Mouse (Mus musculus) lung, embryonic 16.5 days (tissue): ENCODE measurements at regions not wholly inside any gene's neighbourhood (a gene's known extent, or its start where the extent isn't known, plus 50 kb on each side); places are given as distances from the start of the nearest gene placed in this dataset.

Source experiments
- ATAC-seq: fragments of 200-750 bp; cut with Nextera tagmentation; 2 replicates; pipeline ENCODE4 v1.8.0; 2017; ENCODE audit warnings: low read depth, mild to moderate bottlenecking, moderate library complexity
- H3K27ac ChIP-seq: fragments of 300-500 bp; sonication (generic); 2 replicates; pipeline ENCODE4 v1.5.1; 2014; ENCODE audit warnings: mild to moderate bottlenecking, control low read depth, low read length
- H3K27me3 ChIP-seq: fragments of 300-500 bp; sonication (generic); 2 replicates; pipeline ENCODE4 v1.6.1; 2014; ENCODE audit warnings: low read depth, low read length, mixed read lengths; ENCODE audit not compliant: control insufficient read depth, insufficient read depth
- H3K36me3 ChIP-seq: fragments of 300-500 bp; sonication (generic); 2 replicates; pipeline ENCODE4 v1.6.1; 2014; ENCODE audit warnings: low read length; ENCODE audit not compliant: control insufficient read depth, insufficient read depth
- H3K4me1 ChIP-seq: fragments of 300-500 bp; sonication (generic); replicated peaks from 2 replicates; pipeline ENCODE4 v1.6.1; 2014; ENCODE audit warnings: low read length, mixed read lengths; ENCODE audit not compliant: control insufficient read depth, insufficient read depth
- H3K4me2 ChIP-seq: fragments of 300-500 bp; sonication (generic); 2 replicates; pipeline ENCODE4 v1.6.1; 2014; ENCODE audit warnings: low read depth, low read length, control low read depth
- H3K4me3 ChIP-seq: fragments of 300-500 bp; sonication (generic); 2 replicates; pipeline ENCODE4 v1.5.1; 2014; ENCODE audit warnings: mild to moderate bottlenecking, low read length, control low read depth
- H3K9ac ChIP-seq: fragments of 300-500 bp; sonication (generic); 2 replicates; pipeline ENCODE4 v1.6.1; 2014; ENCODE audit warnings: low read length, control low read depth
- H3K9me3 ChIP-seq: fragments of 300-500 bp; sonication (generic); 2 replicates; pipeline ENCODE4 v1.6.1; 2016; ENCODE audit warnings: low read length; ENCODE audit not compliant: control insufficient read depth
- WGBS: fragments of 180-500 bp; shearing (Covaris S2); extraction: QIAGEN DNeasy Blood & Tissue Kit; methylation state at CpG from one replicate; pipeline ENCODE4 v1.1.7; 2014; 5-methylcytosine and 5-hydroxymethylcytosine counted together

GRCm38 (mm10) chr13:6085891-6086290 lies 224.6 kb downstream of the Klf6 start:
- H3K27ac ChIP-seq = no peak overlapping the region
- no peaks in the 10 kb centered on the region for H3K4me1 ChIP-seq
- no peak for ATAC-seq
- no peaks in the 10 kb centered on the region for H3K36me3 ChIP-seq
- H3K4me2 ChIP-seq = no peak overlapping the region
- H3K4me3 ChIP-seq = no peak overlapping the region
- H3K27me3 ChIP-seq = no peaks in the 10 kb centered on the region
- 56% methylated on average over 2 of the region's 2 CpGs for WGBS
- no peaks in the 10 kb centered on the region for H3K9me3 ChIP-seq
- no peak overlapping the region for H3K9ac ChIP-seq

GRCm38 (mm10) chr13:6109018-6109657 lies 247.9 kb downstream of the Klf6 start:
- Histone ChIP-seq H3K4me1 (no peaks in the 10 kb centered on the region), H3K27ac (no peak overlapping the region), H3K4me2 (no peak overlapping the region), H3K4me3 (no peak overlapping the region), H3K36me3 (no peaks in the 10 kb centered on the region), H3K27me3 (no peaks in the 10 kb centered on the region), H3K9me3 (no peaks in the 10 kb centered on the region), H3K9ac (no peak overlapping the region)
- ATAC-seq = no peak
- 81% methylated on average over 7 of the region's 7 CpGs for WGBS

GRCm38 (mm10) chr13:6119703-6120102 lies 258.4 kb downstream of the Klf6 start:
- Histone ChIP-seq H3K9ac (no peak overlapping the region), H3K27ac (no peak overlapping the region), H3K4me1 (no peaks in the 10 kb centered on the region), H3K27me3 (no peaks in the 10 kb centered on the region), H3K4me2 (no peak overlapping the region), H3K36me3 (no peaks in the 10 kb centered on the region), H3K4me3 (no peak overlapping the region), H3K9me3 (no peaks in the 10 kb centered on the region)
- no peak for ATAC-seq
- WGBS = 81% methylated on average over 1 of the region's 1 CpGs

GRCm38 (mm10) chr13:6127311-6127710 lies 266.0 kb downstream of the Klf6 start:
- Histone ChIP-seq H3K4me2 (no peak overlapping the region), H3K4me1 (no peaks in the 10 kb centered on the region), H3K9ac (no peak overlapping the region), H3K27ac (no peak overlapping the region), H3K27me3 (no peaks in the 10 kb centered on the region), H3K9me3 (no peaks in the 10 kb centered on the region), H3K36me3 (no peaks in the 10 kb centered on the region), H3K4me3 (no peak overlapping the region)
- ATAC-seq = no peak
- WGBS = 91% methylated on average over 1 of the region's 1 CpGs

GRCm38 (mm10) chr13:6128903-6129302 lies 267.6 kb downstream of the Klf6 start:
- Histone ChIP-seq H3K36me3 (no peaks in the 10 kb centered on the region), H3K9me3 (no peaks in the 10 kb centered on the region), H3K4me3 (no peak overlapping the region), H3K27ac (no peak overlapping the region), H3K4me2 (no peak overlapping the region), H3K9ac (no peak overlapping the region), H3K27me3 (no peaks in the 10 kb centered on the region), H3K4me1 (no peaks in the 10 kb centered on the region)
- no peak for ATAC-seq
- WGBS = 67% methylated on average over 1 of the region's 1 CpGs

- no peak overlapping the region for H3K9ac ChIP-seq
- H3K9me3 ChIP-seq = no peaks in the 10 kb centered on the region
- no peak overlapping the region for H3K27ac ChIP-seq
- WGBS = 51% methylated on average over 2 of the region's 2 CpGs
- H3K27me3 ChIP-seq = no peaks in the 10 kb centered on the region
- H3K36me3 ChIP-seq = no peaks in the 10 kb centered on the region
- no peak overlapping the region for H3K4me2 ChIP-seq
- ATAC-seq = no peak
- no peak overlapping the region for H3K4me3 ChIP-seq
- H3K4me1 ChIP-seq = no peaks in the 10 kb centered on the region
Observed at GRCm38 (mm10) chr13:6131363-6131762, 270.1 kb downstream of the Klf6 start.

GRCm38 (mm10) chr13:6137170-6137569 lies 275.9 kb downstream of the Klf6 start:
- Histone ChIP-seq H3K27me3 (no peaks in the 10 kb centered on the region), H3K36me3 (no peaks in the 10 kb centered on the region), H3K4me2 (no peak overlapping the region), H3K9me3 (no peaks in the 10 kb centered on the region), H3K9ac (no peak overlapping the region), H3K27ac (no peak overlapping the region), H3K4me1 (no peaks in the 10 kb centered on the region), H3K4me3 (no peak overlapping the region)
- WGBS = 31% methylated on average over 4 of the region's 4 CpGs
- ATAC-seq = no peak

- WGBS = 64% methylated on average over 2 of the region's 2 CpGs
- no peaks in the 10 kb centered on the region for H3K36me3 ChIP-seq
Observed at GRCm38 (mm10) chr13:6142771-6143170, 281.5 kb downstream of the Klf6 start.

GRCm38 (mm10) chr13:6153657-6154056 lies 292.4 kb downstream of the Klf6 start:
- WGBS = 69% methylated on average over 4 of the region's 4 CpGs
- H3K27ac ChIP-seq = no peak overlapping the region
- no peaks in the 10 kb centered on the region for H3K4me1 ChIP-seq
- H3K9ac ChIP-seq = no peak overlapping the region
- H3K36me3 ChIP-seq = no peaks in the 10 kb centered on the region
- no peak overlapping the region for H3K4me2 ChIP-seq
- no peaks in the 10 kb centered on the region for H3K9me3 ChIP-seq
- no peak for ATAC-seq
- H3K27me3 ChIP-seq = no peaks in the 10 kb centered on the region
- H3K4me3 ChIP-seq = no peak overlapping the region

More at GRCm38 (mm10) chr13:6142771-6143170, 281.5 kb downstream of the Klf6 start:
- ATAC-seq = no peak
- Histone ChIP-seq H3K9ac (no peak overlapping the region), H3K9me3 (no peaks in the 10 kb centered on the region), H3K27me3 (no peaks in the 10 kb centered on the region), H3K4me1 (no peaks in the 10 kb centered on the region), H3K4me3 (no peak overlapping the region), H3K27ac (no peak overlapping the region), H3K4me2 (no peak overlapping the region)

- WGBS = 61% methylated on average over 4 of the region's 4 CpGs
- Histone ChIP-seq H3K4me3 (no peak overlapping the region), H3K4me1 (no peaks in the 10 kb centered on the region), H3K27ac (no peak overlapping the region), H3K9ac (no peak overlapping the region), H3K9me3 (no peaks in the 10 kb centered on the region), H3K36me3 (no peaks in the 10 kb centered on the region), H3K4me2 (no peak overlapping the region), H3K27me3 (no peaks in the 10 kb centered on the region)
- no peak for ATAC-seq
Observed at GRCm38 (mm10) chr13:6156191-6156590, 294.9 kb downstream of the Klf6 start.
